Comparison of ENCODE assay signal across 18 mouse cellular contexts in the genomic region with DNA sequence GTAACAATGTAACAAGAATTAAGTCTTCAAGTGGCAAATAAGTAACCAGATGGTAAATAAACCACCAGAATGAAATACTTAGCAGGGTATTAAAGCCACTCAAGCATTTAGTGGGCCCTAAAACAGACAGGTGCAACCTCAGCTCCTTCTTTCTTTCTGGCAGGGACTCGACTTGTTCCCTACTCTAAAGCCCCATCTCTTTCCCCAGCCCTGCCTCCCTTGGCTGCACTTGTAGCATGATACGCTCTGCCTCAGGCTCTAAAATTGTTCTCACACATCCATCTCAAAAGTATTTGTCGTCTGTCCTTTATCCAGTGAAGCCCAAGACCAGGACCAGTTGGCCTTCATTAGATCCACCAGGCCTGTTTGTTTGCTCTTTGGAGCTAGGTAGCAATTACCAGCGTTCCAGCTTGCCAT. TPM values are rescaled to one million over a fixed set of nuclear protein-coding genes. Genes with fewer than 3 reads are reported as not detected.
DNase-seq lines count a peak whose midpoint lies in the region; ATAC-seq and TF ChIP-seq lines count a peak whose summit lies in the region.
"Had no signal": no experiment of that assay in that cellular context is flagged by ENCODE, and none has a peak within 500 bp of the region (broad histone marks: within the 10 kb centered on the region; RNA-seq: fewer than 3 reads in every experiment).

No protein-coding gene starts in this region.

- 49% methylated on average over 4 of the region's 4 CpGs for WGBS in heart, postnatal 0 days

- H3K4me1 ChIP-seq in heart, postnatal 0 days (ENCODE audit: control insufficient read depth, insufficient read depth): peaks cover 28% of the 10 kb centered on the region
- H3K4me1 ChIP-seq: embryonic facial prominence, embryonic 12.5 days; hindbrain, embryonic 13.5 days had no signal

- H3K27me3 ChIP-seq in heart, postnatal 0 days (ENCODE audit: control insufficient read depth, insufficient read depth, low read length): no peaks in the 10 kb centered on the region
- H3K27me3 ChIP-seq: embryonic facial prominence, embryonic 12.5 days; hindbrain, embryonic 13.5 days; midbrain, embryonic 13.5 days had no signal

- ATAC-seq in heart, postnatal 0 days (ENCODE audit: insufficient read depth, low read depth): no peak
- ATAC-seq: midbrain, embryonic 13.5 days had no signal

- TF ChIP-seq CTCF in heart, postnatal 0 days (IDR thresholded peaks at IDR 0.05; ENCODE audit: low read depth): no peak
- TF ChIP-seq CTCF in layer of hippocampus, adult 2 months (conservative IDR thresholded peaks at IDR 0.05): no peak

- H3K4me3 ChIP-seq in heart, postnatal 0 days (ENCODE audit: low read depth, low read length): no peak overlapping the region
- H3K4me3 ChIP-seq in layer of hippocampus, adult 2 months: no peak overlapping the region
- H3K4me3 ChIP-seq: embryonic facial prominence, embryonic 12.5 days; hindbrain, embryonic 13.5 days; midbrain, embryonic 13.5 days; myocyte had no signal

- TF ChIP-seq EP300 in heart, postnatal 0 days (IDR thresholded peaks at IDR 0.05; ENCODE audit: low read depth): no peak

- no peak overlapping the region for H3K4me2 ChIP-seq in heart, postnatal 0 days (ENCODE audit: low read depth, low read length)
- H3K4me2 ChIP-seq: embryonic facial prominence, embryonic 12.5 days; hindbrain, embryonic 13.5 days; midbrain, embryonic 13.5 days had no signal

- no peaks in the 10 kb centered on the region for H3K9me3 ChIP-seq in heart, postnatal 0 days (replicated peaks; ENCODE audit: control insufficient read depth, low read length)
- H3K9me3 ChIP-seq: embryonic facial prominence, embryonic 12.5 days; hindbrain, embryonic 13.5 days; midbrain, embryonic 13.5 days had no signal

- H3K36me3 ChIP-seq in heart, postnatal 0 days (replicated peaks; ENCODE audit: control insufficient read depth, insufficient read depth, low read length): no peaks in the 10 kb centered on the region
- H3K36me3 ChIP-seq: embryonic facial prominence, embryonic 12.5 days; hindbrain, embryonic 13.5 days; midbrain, embryonic 13.5 days had no signal

- DNase-seq in gastrocnemius, adult 18-20 months (ENCODE audit: low spot score): peak; percentile 56
- no peak for DNase-seq in gastrocnemius, postnatal 10 days
- no peak for DNase-seq in heart, postnatal 0 days (ENCODE audit: low spot score)
- DNase-seq in heart, postnatal 14 days: no peak
- peak; percentile 58 for DNase-seq in kidney, adult 18-20 months
- DNase-seq in kidney, postnatal 14 days: peak; percentile 51
- no peak for DNase-seq in layer of hippocampus, postnatal 25 days (ENCODE audit: extremely low spot score in 1 of 2, low spot score in 1 of 2)
- no peak for DNase-seq in layer of hippocampus, adult 2 months (ENCODE audit: low spot score in 2 of 2)
- DNase-seq: cerebellum, adult 11 months; cerebellum, postnatal 25 days; right cerebral cortex, adult 18-20 months; thymus, postnatal 4 days had no signal

- intact Hi-C loops in heart, postnatal 14 days (cut with DNase I): no loop called here

- peak overlapping the region; percentile 46; the same call in 1 of the 2 replicates for H3K27ac ChIP-seq in heart, postnatal 0 days (ENCODE audit: low read depth)
- no peak overlapping the region for H3K27ac ChIP-seq in layer of hippocampus, adult 2 months
- H3K27ac ChIP-seq: embryonic facial prominence, embryonic 12.5 days; hindbrain, embryonic 13.5 days; liver, embryonic 14.5 days; macrophage; midbrain, embryonic 13.5 days had no signal

- H3K9ac ChIP-seq in heart, postnatal 0 days (replicated peaks; ENCODE audit: low read depth, low read length): no peak overlapping the region
- H3K9ac ChIP-seq: embryonic facial prominence, embryonic 12.5 days; hindbrain, embryonic 13.5 days; liver, embryonic 14.5 days; midbrain, embryonic 13.5 days had no signal

RNA-seq across cellular contexts. Expression of gene Pdlim5, which starts 28.0 kb away (rescaled TPM):
- total RNA-seq in gastrocnemius, adult 18-20 months (2021): 100 to 1,000 TPM; 496 to 567 TPM
- 100 to 1,000 TPM; 388 to 401 TPM for total RNA-seq in gastrocnemius, postnatal 10 days (2021)
- total RNA-seq in heart, postnatal 0 days (2014; rRNA removed; ENCODE audit: low replicate concordance): 512 and 650 TPM in 2 replicates
- polyA plus RNA-seq in heart, postnatal 0 days (2015; fragmentation: Nextera tagmentation; extraction: Ambion mirVana): 336 and 367 TPM in 2 replicates
- total RNA-seq in heart, postnatal 14 days (2021): 100 to 1,000 TPM; 678 to 728 TPM
- 10 to 100 TPM; 21.3 to 24.5 TPM for total RNA-seq in layer of hippocampus, postnatal 25 days (2021)
- total RNA-seq in layer of hippocampus, adult 2 months (2021): 10 to 100 TPM; 22.9 to 31.3 TPM

Comparison
In these comparisons a context has a peak if more than half of its experiments do, and no peak if none do; other contexts are left out.
1. DNase-seq: peak in gastrocnemius, adult 18-20 months (single experiment), kidney, adult 18-20 months (single experiment) and kidney, postnatal 14 days (single experiment); none in gastrocnemius, postnatal 10 days (single experiment), heart, postnatal 0 days (single experiment), heart, postnatal 14 days (0 of 2), layer of hippocampus, postnatal 25 days (0 of 2) and layer of hippocampus, adult 2 months (0 of 2).
2. RNA of gene Pdlim5, which starts 28.0 kb away (total RNA-seq): 678 to 728 TPM in heart, postnatal 14 days, 496 to 567 TPM in gastrocnemius, adult 18-20 months, 512 to 650 TPM in heart, postnatal 0 days and 388 to 401 TPM in gastrocnemius, postnatal 10 days; 22.9 to 31.3 TPM in layer of hippocampus, adult 2 months and 21.3 to 24.5 TPM in layer of hippocampus, postnatal 25 days; every median in the first group is over 10 times any median in the second.